Mouse (Mus musculus): Measurements from ENCODE around the gene Pgc. TPM values are rescaled to one million over a fixed set of nuclear protein-coding genes. Genes with fewer than 3 reads are reported as not detected.

Gene Pgc
- not detected in 2 replicates for polyA plus RNA-seq (2012; rRNA removed)

GRCm38 (mm10) chr17:47726566-47726965, at the start of gene Pgc:
Pgc (plus strand) TSS chr17:47726842.
- TF ChIP-seq POLR2A (IDR thresholded peaks at IDR 0.05; ENCODE audit: borderline replicate concordance, extremely low read depth, insufficient read depth, insufficient read length, poor library complexity, severe bottlenecking): no peak
- no peak for TF ChIP-seq CTCF (IDR thresholded peaks at IDR 0.05; ENCODE audit: borderline replicate concordance, extremely low read depth, insufficient read depth, insufficient read length)
- DNase-seq (ENCODE audit: low read depth): no peak

GRCm38 (mm10) chr17:47678238-47678637, 48.4 kb upstream of the Pgc start:
- no peak for TF ChIP-seq CTCF (IDR thresholded peaks at IDR 0.05; ENCODE audit: borderline replicate concordance, extremely low read depth, insufficient read depth, insufficient read length)
- DNase-seq (ENCODE audit: low read depth): no peak

- no peak for DNase-seq (ENCODE audit: low read depth)
- no peak for TF ChIP-seq POLR2A (IDR thresholded peaks at IDR 0.05; ENCODE audit: borderline replicate concordance, extremely low read depth, insufficient read depth, insufficient read length, poor library complexity, severe bottlenecking)
- no peak for TF ChIP-seq CTCF (IDR thresholded peaks at IDR 0.05; ENCODE audit: borderline replicate concordance, extremely low read depth, insufficient read depth, insufficient read length)
Measured at GRCm38 (mm10) chr17:47678702-47679101, 47.9 kb upstream of the Pgc start.

GRCm38 (mm10) chr17:47682836-47683235, 43.8 kb upstream of the Pgc start:
- TF ChIP-seq POLR2A (IDR thresholded peaks at IDR 0.05; ENCODE audit: borderline replicate concordance, extremely low read depth, insufficient read depth, insufficient read length, poor library complexity, severe bottlenecking): no peak
- TF ChIP-seq CTCF (IDR thresholded peaks at IDR 0.05; ENCODE audit: borderline replicate concordance, extremely low read depth, insufficient read depth, insufficient read length): no peak
- DNase-seq (ENCODE audit: low read depth): no peak

GRCm38 (mm10) chr17:47687409-47688343, 39.0 kb upstream of the Pgc start:
- DNase-seq (ENCODE audit: low read depth): peak; percentile 99
- TF ChIP-seq POLR2A (IDR thresholded peaks at IDR 0.05; ENCODE audit: borderline replicate concordance, extremely low read depth, insufficient read depth, insufficient read length, poor library complexity, severe bottlenecking): peak; percentile 53; the same call in 1 of the 2 replicates
- TF ChIP-seq CTCF (IDR thresholded peaks at IDR 0.05; ENCODE audit: borderline replicate concordance, extremely low read depth, insufficient read depth, insufficient read length): no peak

- no peak for DNase-seq (ENCODE audit: low read depth)
- no peak for TF ChIP-seq POLR2A (IDR thresholded peaks at IDR 0.05; ENCODE audit: borderline replicate concordance, extremely low read depth, insufficient read depth, insufficient read length, poor library complexity, severe bottlenecking)
Measured at GRCm38 (mm10) chr17:47688344-47688607, 38.4 kb upstream of the Pgc start, which contains the start of gene Tomm6. Tomm6 (minus strand) TSS chr17:47688386.

- peak; percentile 84 for DNase-seq (ENCODE audit: low read depth)
- TF ChIP-seq CTCF (IDR thresholded peaks at IDR 0.05; ENCODE audit: borderline replicate concordance, extremely low read depth, insufficient read depth, insufficient read length): no peak
- 0 out of 2 replicates have a peak, but pooled peaks have one; percentile 26 for TF ChIP-seq POLR2A (IDR thresholded peaks at IDR 0.05; ENCODE audit: borderline replicate concordance, extremely low read depth, insufficient read depth, insufficient read length, poor library complexity, severe bottlenecking)
Measured at GRCm38 (mm10) chr17:47688608-47689575, 37.8 kb upstream of the Pgc start, which contains the start of gene Frs3. Frs3 (plus strand) TSS chr17:47689030.

- no peak for DNase-seq (ENCODE audit: low read depth)
- TF ChIP-seq CTCF (IDR thresholded peaks at IDR 0.05; ENCODE audit: borderline replicate concordance, extremely low read depth, insufficient read depth, insufficient read length) (no peak), POLR2A (IDR thresholded peaks at IDR 0.05; ENCODE audit: borderline replicate concordance, extremely low read depth, insufficient read depth, insufficient read length, poor library complexity, severe bottlenecking) (no peak)
Measured at GRCm38 (mm10) chr17:47689894-47690293, 36.7 kb upstream of the Pgc start.

- TF ChIP-seq POLR2A (IDR thresholded peaks at IDR 0.05; ENCODE audit: borderline replicate concordance, extremely low read depth, insufficient read depth, insufficient read length, poor library complexity, severe bottlenecking) (no peak), CTCF (IDR thresholded peaks at IDR 0.05; ENCODE audit: borderline replicate concordance, extremely low read depth, insufficient read depth, insufficient read length) (no peak)
- no peak for DNase-seq (ENCODE audit: low read depth)
Measured at GRCm38 (mm10) chr17:47691650-47692049, 35.0 kb upstream of the Pgc start.

GRCm38 (mm10) chr17:47693671-47694441, 32.8 kb upstream of the Pgc start:
- no peak for TF ChIP-seq CTCF (IDR thresholded peaks at IDR 0.05; ENCODE audit: borderline replicate concordance, extremely low read depth, insufficient read depth, insufficient read length)
- DNase-seq (ENCODE audit: low read depth): no peak

- DNase-seq (ENCODE audit: low read depth): no peak
- TF ChIP-seq POLR2A (IDR thresholded peaks at IDR 0.05; ENCODE audit: borderline replicate concordance, extremely low read depth, insufficient read depth, insufficient read length, poor library complexity, severe bottlenecking): no peak
- TF ChIP-seq CTCF (IDR thresholded peaks at IDR 0.05; ENCODE audit: borderline replicate concordance, extremely low read depth, insufficient read depth, insufficient read length): no peak
Measured at GRCm38 (mm10) chr17:47694442-47694502, 32.4 kb upstream of the Pgc start, which contains the start of gene Gm21981. Gm21981 (minus strand) TSS chr17:47694455.

All from brain, embryonic 14.5 days (tissue).